Mouse (Mus musculus) thymus, postnatal 0 days (tissue): Measurements from ENCODE around the gene Enpep. TPM values are rescaled to one million over a fixed set of nuclear protein-coding genes. Genes with fewer than 3 reads are reported as not detected.

Experiments used
- polyA plus RNA-seq: library from polyadenylated mRNA; unstranded; fragments of >200 nt; fragmentation: Nextera tagmentation; extraction: Ambion mirVana; gene quantifications from 2 replicates; pipeline ENCODE4 v1.2.1, GENCODE M21; 2015

The Enpep gene
- polyA plus RNA-seq, 1 experiment from 2014 or later, result 9.3 TPM

Other genes with a start within 250 kb of the Enpep start
- gene Pitx2, start 132.8 kb downstream of the Enpep start, polyA plus RNA-seq, result 0.20 and 0.40 TPM in 2 replicates
- gene Elovl6, start 199.6 kb upstream of the Enpep start, polyA plus RNA-seq, result 6.6 and 9.2 TPM in 2 replicates